Mouse (Mus musculus): ENCODE data around the gene Syngr1.

Gene Syngr1

DNA sequence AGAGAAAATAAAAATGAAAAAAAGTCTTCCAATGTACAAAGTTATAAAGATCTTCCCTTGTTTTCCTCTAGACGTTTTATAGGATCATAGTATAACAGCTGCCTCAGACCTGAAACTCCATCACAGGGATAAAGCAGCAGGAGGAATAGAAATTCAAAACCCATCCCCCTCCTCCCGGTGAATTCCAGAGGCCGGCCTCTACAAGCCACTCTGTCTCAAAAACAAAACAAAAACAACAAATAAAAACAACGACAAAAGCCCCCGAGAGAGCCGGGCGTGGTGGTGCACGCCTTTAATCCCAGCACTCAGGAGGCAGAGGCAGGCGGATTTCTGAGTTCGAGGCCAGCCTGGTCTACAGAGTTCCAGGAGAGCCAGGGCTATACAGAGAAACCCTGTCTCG is 979 bp upstream of the Syngr1 start:
- DNase-seq (ENCODE audit: low spot score in 2 of 2) = no peak

DNA sequence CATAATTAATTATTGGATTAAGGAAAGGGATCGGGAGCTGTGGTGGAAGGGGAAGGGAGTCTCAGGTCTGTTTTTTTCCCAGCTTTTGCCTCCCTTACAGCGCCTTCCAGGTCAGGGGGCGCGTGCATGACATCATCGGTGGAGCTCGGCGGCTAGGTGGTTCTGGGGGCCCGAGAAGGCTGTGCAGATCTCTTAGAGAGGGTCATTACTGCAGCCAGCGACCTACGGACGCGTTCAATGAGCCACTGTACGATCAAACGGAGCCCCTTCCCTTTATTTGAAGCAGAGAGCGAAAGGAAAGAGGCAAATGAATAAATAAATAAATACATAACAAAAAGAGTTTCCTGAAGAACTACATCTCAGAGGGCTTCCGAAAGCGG is 403 bp upstream of the Syngr1 start:
- no peak for DNase-seq (ENCODE audit: low spot score in 2 of 2)

DNA sequence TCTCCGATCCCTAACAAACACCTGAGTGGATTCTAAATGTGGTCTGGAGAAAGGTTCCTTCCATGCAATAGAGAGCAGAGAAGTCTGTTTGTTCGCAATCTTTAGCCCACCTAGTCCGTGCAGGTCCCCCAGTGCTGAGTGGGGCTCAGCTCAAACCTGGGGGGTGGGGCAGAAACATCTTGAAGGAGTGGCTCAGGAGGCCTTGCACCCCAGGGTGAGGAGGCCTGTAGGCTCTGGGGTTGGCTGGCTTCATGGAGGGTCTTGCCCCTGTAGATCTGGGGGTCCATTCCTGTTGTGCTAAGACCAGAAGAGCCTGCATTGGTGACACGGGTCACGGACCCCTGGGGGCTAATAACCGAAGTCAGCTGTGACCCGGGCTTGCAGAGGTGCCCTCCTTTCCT is 907 bp downstream of the Syngr1 start:
- DNase-seq (ENCODE audit: low spot score in 2 of 2) = no peak

DNA sequence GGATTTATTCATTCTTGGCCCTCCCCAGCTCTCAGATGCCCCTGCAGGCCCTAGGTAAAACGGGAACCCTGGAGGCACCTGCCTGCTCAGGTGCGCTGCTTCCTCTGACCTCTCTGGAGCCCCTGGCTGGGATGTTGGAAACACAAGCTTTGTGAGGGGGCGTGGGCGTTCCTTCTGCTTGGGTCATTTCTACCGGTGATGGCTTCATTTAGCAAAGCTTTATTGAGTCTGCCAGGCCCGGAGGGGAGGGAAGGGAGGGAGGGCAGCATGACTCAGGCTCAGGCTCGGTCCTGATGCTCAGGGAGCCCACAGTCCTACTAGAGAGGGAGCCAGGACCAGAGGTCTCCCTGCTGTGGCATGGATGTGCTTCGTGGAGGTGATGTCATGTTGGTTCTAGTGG is 1.5 kb downstream of the Syngr1 start:
- no peak for DNase-seq (ENCODE audit: low spot score in 2 of 2)

- no peak for DNase-seq (ENCODE audit: low spot score in 2 of 2)
Measured at GRCm38 (mm10) chr15:80094201-80094600, 3.1 kb downstream of the Syngr1 start.

- no peak for DNase-seq (ENCODE audit: low spot score in 2 of 2)
Measured at GRCm38 (mm10) chr15:80095596-80095995, 4.5 kb downstream of the Syngr1 start.

- no peak for DNase-seq (ENCODE audit: low spot score in 2 of 2)
Measured at GRCm38 (mm10) chr15:80096406-80096805, 5.3 kb downstream of the Syngr1 start.

- no peak for DNase-seq (ENCODE audit: low spot score in 2 of 2)
Measured at GRCm38 (mm10) chr15:80096946-80097881, 6.1 kb downstream of the Syngr1 start.

GRCm38 (mm10) chr15:80097999-80098461 is 6.9 kb downstream of the Syngr1 start:
- DNase-seq (ENCODE audit: low spot score in 2 of 2) = no peak

- no peak for DNase-seq (ENCODE audit: low spot score in 2 of 2)
Measured at GRCm38 (mm10) chr15:80098809-80099208, 7.7 kb downstream of the Syngr1 start.

- DNase-seq (ENCODE audit: low spot score in 2 of 2) = no peak
Measured at GRCm38 (mm10) chr15:80099477-80099876, 8.3 kb downstream of the Syngr1 start.

DNA sequence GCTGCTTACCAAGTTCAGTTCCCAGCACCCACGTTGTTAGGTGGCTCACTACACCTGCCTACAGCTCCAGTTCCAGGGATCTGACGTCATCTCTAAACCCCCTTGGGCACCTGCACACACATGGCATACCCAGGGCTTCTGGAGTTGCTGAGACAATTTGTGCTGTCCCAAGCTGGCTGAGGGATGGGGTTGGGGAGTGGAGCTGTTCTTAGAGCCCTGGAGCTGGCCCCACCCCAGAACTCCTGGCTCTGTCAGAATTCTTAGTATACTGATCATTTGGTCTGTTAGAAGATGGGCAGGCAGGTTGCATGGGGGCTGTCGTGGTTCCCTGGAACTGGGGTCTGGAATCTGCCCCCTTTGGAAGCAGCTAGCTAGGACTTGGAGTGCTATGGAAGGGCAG is 9.1 kb downstream of the Syngr1 start:
- DNase-seq (ENCODE audit: low spot score in 2 of 2) = no peak

DNA sequence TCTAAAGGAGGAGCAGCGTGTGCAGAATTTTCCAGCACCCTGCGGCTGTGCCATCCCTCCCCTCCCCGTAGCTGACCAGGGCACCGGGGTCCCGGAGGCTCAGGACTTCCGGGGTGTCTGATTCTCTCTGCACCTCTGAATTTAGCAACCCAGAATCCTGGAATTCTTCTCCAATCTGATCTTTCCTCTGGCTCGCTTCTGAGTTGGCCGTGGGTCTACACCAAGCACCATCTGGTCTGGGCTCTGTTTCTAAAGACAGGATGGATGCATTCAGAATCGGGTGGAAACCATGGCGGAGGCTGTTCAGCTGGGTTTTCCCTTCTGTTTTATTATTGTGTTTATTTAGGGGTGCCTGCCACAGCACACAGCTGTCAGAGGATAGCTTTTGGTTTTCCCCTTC is 9.7 kb downstream of the Syngr1 start:
- no peak for DNase-seq (ENCODE audit: low spot score in 2 of 2)

- no peak for DNase-seq (ENCODE audit: low spot score in 2 of 2)
Measured at GRCm38 (mm10) chr15:80101503-80101902, 10.4 kb downstream of the Syngr1 start.

- DNase-seq (ENCODE audit: low spot score in 2 of 2) = no peak
Measured at GRCm38 (mm10) chr15:80102495-80102894, 11.4 kb downstream of the Syngr1 start.

GRCm38 (mm10) chr15:80105490-80106410 is 14.6 kb downstream of the Syngr1 start:
- DNase-seq (ENCODE audit: low spot score in 2 of 2) = no peak

GRCm38 (mm10) chr15:80107143-80107542 is 16.0 kb downstream of the Syngr1 start:
- no peak for DNase-seq (ENCODE audit: low spot score in 2 of 2)

DNA sequence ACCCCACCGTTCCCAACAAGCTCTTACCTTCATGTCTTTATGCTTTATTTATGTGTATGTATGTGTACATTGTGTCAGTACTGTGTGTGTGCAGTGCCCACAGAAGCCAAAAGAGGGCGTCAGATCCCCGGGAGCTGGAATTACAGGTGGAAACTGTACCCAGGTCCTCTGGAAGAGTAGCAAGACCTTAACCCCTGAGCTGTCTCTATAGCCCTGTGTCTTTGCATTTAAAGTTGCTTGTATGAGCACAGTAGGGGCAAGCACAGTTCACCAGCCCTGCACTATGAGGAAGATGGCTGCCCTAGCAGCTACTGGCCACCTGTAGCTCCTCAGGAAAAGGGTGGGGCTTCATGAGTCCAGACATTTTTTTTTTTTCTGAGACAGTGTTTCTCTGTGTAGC is 16.4 kb downstream of the Syngr1 start:
- no peak for DNase-seq (ENCODE audit: low spot score in 2 of 2)

- DNase-seq (ENCODE audit: low spot score in 2 of 2) = no peak
Measured at GRCm38 (mm10) chr15:80111436-80111835, 20.3 kb downstream of the Syngr1 start.

- DNase-seq (ENCODE audit: low spot score in 2 of 2) = no peak
Measured at GRCm38 (mm10) chr15:80112499-80112898, 21.4 kb downstream of the Syngr1 start.

GRCm38 (mm10) chr15:80114414-80114813 is 23.3 kb downstream of the Syngr1 start:
- DNase-seq (ENCODE audit: low spot score in 2 of 2) = no peak

DNA sequence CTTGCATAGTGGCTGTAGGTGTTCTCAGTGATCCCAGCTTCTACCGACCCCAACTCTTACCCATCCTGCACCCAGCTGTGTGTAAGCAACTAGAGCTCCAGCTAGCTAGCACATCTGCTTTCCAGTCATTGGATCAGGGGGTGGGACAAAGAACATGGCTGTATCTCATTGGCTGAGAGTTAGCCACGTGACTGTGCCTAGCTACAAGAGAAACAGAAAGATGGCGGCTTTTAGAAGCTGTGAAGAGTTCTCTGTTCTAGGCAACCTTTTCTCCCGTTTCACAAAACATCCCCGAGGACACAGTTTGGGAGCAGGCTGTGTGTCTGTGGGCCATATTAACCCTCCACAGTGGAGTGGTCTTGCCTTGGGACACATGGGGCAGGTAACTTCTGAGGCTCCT is 24.1 kb downstream of the Syngr1 start:
- DNase-seq (ENCODE audit: low spot score in 2 of 2) = no peak
